Mouse (Mus musculus): ENCODE measurements around the gene Paf1.

- no peak for TF ChIP-seq CTCF (IDR thresholded peaks at IDR 0.05; ENCODE audit: control insufficient read depth, insufficient read depth, insufficient replicate concordance, low read depth, low read length)
- no peak for TF ChIP-seq POLR2A (IDR thresholded peaks at IDR 0.05; ENCODE audit: control insufficient read depth, low read depth, low read length)
Observed at GRCm38 (mm10) chr7:28359854-28360253, 32.9 kb upstream of the Paf1 start.
